Mouse (Mus musculus) stomach, embryonic 14.5 days (tissue): ENCODE data around the gene Cdh13. TPM values are rescaled to one million over a fixed set of nuclear protein-coding genes. Genes with fewer than 3 reads are reported as not detected.

Experiments used
- ATAC-seq: fragments of 200-750 bp; cut with Nextera tagmentation; 2 replicates; pipeline ENCODE4 v1.8.0; 2017; ENCODE audit warnings: low read depth, moderate TSS enrichment; ENCODE audit not compliant: insufficient number of reproducible peaks, insufficient read depth, low FRiP score
- H3K27ac ChIP-seq: fragments of 300-500 bp; sonication (generic); 2 replicates; pipeline ENCODE4 v1.5.1; 2014; ENCODE audit warnings: mild to moderate bottlenecking, low read length, moderate library complexity, mixed read lengths
- H3K27me3 ChIP-seq: fragments of 300-500 bp; sonication (generic); 2 replicates; pipeline ENCODE4 v1.6.1; 2014; ENCODE audit warnings: low read length, control low read depth, mixed read lengths; ENCODE audit not compliant: control insufficient read depth, insufficient read depth
- H3K36me3 ChIP-seq: fragments of 300-500 bp; sonication (generic); 2 replicates; pipeline ENCODE4 v1.6.1; 2014; ENCODE audit warnings: mild to moderate bottlenecking, control low read depth, low read length, moderate library complexity, mixed read lengths; ENCODE audit not compliant: control insufficient read depth, insufficient read depth
- H3K4me1 ChIP-seq: fragments of 300-500 bp; sonication (generic); 2 replicates; pipeline ENCODE4 v1.6.1; 2014; ENCODE audit warnings: low read length, control low read depth, mixed read lengths; ENCODE audit not compliant: control insufficient read depth, insufficient read depth
- H3K4me2 ChIP-seq: fragments of 300-500 bp; sonication (generic); replicated peaks from 2 replicates; pipeline ENCODE4 v1.6.1; 2014; ENCODE audit warnings: low read depth, low read length, control low read depth
- H3K4me3 ChIP-seq: fragments of 300-500 bp; sonication (generic); 2 replicates; pipeline ENCODE4 v1.5.1; 2014; ENCODE audit warnings: low read depth, low read length, control low read depth
- H3K9ac ChIP-seq: fragments of 300-500 bp; sonication (generic); replicated peaks from 2 replicates; pipeline ENCODE4 v1.6.1; 2014; ENCODE audit warnings: low read depth, mild to moderate bottlenecking, control low read depth, low read length, moderate library complexity, mixed read lengths
- H3K9me3 ChIP-seq: fragments of 300-500 bp; sonication (generic); 2 replicates; pipeline ENCODE4 v1.6.1; 2016; ENCODE audit warnings: low read depth, low read length, control low read depth; ENCODE audit not compliant: control insufficient read depth
- WGBS: fragments of 180-500 bp; shearing (Covaris S2); extraction: QIAGEN DNeasy Blood & Tissue Kit; methylation state at CpG from one replicate; pipeline ENCODE4 v1.1.7; 2014; 5-methylcytosine and 5-hydroxymethylcytosine counted together
- polyA plus RNA-seq: library from polyadenylated mRNA; unstranded; fragments of >200 nt; fragmentation: Nextera tagmentation; extraction: Ambion mirVana; gene quantifications from 2 replicates; pipeline ENCODE4 v1.2.1, GENCODE M21; 2014

Gene Cdh13
- polyA plus RNA-seq, 1 experiment from 2014 or later = 17.6 TPM

- no peak overlapping the region for H3K27ac ChIP-seq
- no peaks in the 10 kb centered on the region for H3K4me1 ChIP-seq
- no peak overlapping the region for H3K9ac ChIP-seq
- 90% methylated on average over 11 of the region's 11 CpGs for WGBS
- H3K9me3 ChIP-seq = no peaks in the 10 kb centered on the region
- no peaks in the 10 kb centered on the region for H3K27me3 ChIP-seq
- no peak overlapping the region for H3K4me3 ChIP-seq
- no peaks in the 10 kb centered on the region for H3K36me3 ChIP-seq
- ATAC-seq = no peak
- H3K4me2 ChIP-seq = no peak overlapping the region
Measured at GRCm38 (mm10) chr8:119037571-119037970, 754.0 kb downstream of the Cdh13 start.

- no peak overlapping the region for H3K9ac ChIP-seq
- H3K9me3 ChIP-seq = no peaks in the 10 kb centered on the region
- H3K27me3 ChIP-seq = no peaks in the 10 kb centered on the region
- H3K27ac ChIP-seq = no peak overlapping the region
- H3K36me3 ChIP-seq = no peaks in the 10 kb centered on the region
- H3K4me1 ChIP-seq = no peaks in the 10 kb centered on the region
- WGBS = 84% methylated on average over 2 of the region's 2 CpGs
- no peak overlapping the region for H3K4me3 ChIP-seq
- no peak overlapping the region for H3K4me2 ChIP-seq
- no peak for ATAC-seq
Measured at GRCm38 (mm10) chr8:119039358-119039757, 755.8 kb downstream of the Cdh13 start.

GRCm38 (mm10) chr8:119057876-119058275 lies 774.3 kb downstream of the Cdh13 start:
- Histone ChIP-seq H3K9me3 (no peaks in the 10 kb centered on the region), H3K9ac (no peak overlapping the region), H3K4me2 (no peak overlapping the region), H3K36me3 (no peaks in the 10 kb centered on the region), H3K4me1 (no peaks in the 10 kb centered on the region), H3K4me3 (no peak overlapping the region), H3K27me3 (no peaks in the 10 kb centered on the region), H3K27ac (no peak overlapping the region)
- ATAC-seq = no peak
- WGBS = 70% methylated on average over 5 of the region's 5 CpGs

- ATAC-seq = no peak
- no peaks in the 10 kb centered on the region for H3K36me3 ChIP-seq
- no peaks in the 10 kb centered on the region for H3K27me3 ChIP-seq
- no peak overlapping the region for H3K27ac ChIP-seq
- H3K4me2 ChIP-seq = no peak overlapping the region
- no peak overlapping the region for H3K4me3 ChIP-seq
- H3K4me1 ChIP-seq = no peaks in the 10 kb centered on the region
- H3K9ac ChIP-seq = no peak overlapping the region
- 72% methylated on average over 12 of the region's 12 CpGs for WGBS
- H3K9me3 ChIP-seq = no peaks in the 10 kb centered on the region
Measured at GRCm38 (mm10) chr8:119061671-119062070, 778.1 kb downstream of the Cdh13 start.

GRCm38 (mm10) chr8:119064523-119064922 lies 781.0 kb downstream of the Cdh13 start:
- H3K27ac ChIP-seq = no peak overlapping the region
- no peak for ATAC-seq
- H3K9ac ChIP-seq = no peak overlapping the region
- 17% methylated on average over 11 of the region's 11 CpGs for WGBS
- H3K4me2 ChIP-seq = no peak overlapping the region
- no peaks in the 10 kb centered on the region for H3K4me1 ChIP-seq
- H3K27me3 ChIP-seq = no peaks in the 10 kb centered on the region
- no peaks in the 10 kb centered on the region for H3K9me3 ChIP-seq
- no peaks in the 10 kb centered on the region for H3K36me3 ChIP-seq
- no peak overlapping the region for H3K4me3 ChIP-seq

GRCm38 (mm10) chr8:119072291-119072690 lies 788.8 kb downstream of the Cdh13 start:
- 78% methylated on average over 6 of the region's 6 CpGs for WGBS
- H3K9me3 ChIP-seq = no peaks in the 10 kb centered on the region
- no peak for ATAC-seq
- no peaks in the 10 kb centered on the region for H3K36me3 ChIP-seq
- H3K4me2 ChIP-seq = no peak overlapping the region
- H3K4me1 ChIP-seq = no peaks in the 10 kb centered on the region
- no peak overlapping the region for H3K4me3 ChIP-seq
- no peak overlapping the region for H3K9ac ChIP-seq
- no peaks in the 10 kb centered on the region for H3K27me3 ChIP-seq
- no peak overlapping the region for H3K27ac ChIP-seq

GRCm38 (mm10) chr8:119085022-119085421 lies 801.5 kb downstream of the Cdh13 start:
- Histone ChIP-seq H3K36me3 (no peaks in the 10 kb centered on the region), H3K9me3 (no peaks in the 10 kb centered on the region), H3K4me3 (no peak overlapping the region), H3K27ac (no peak overlapping the region), H3K4me1 (no peaks in the 10 kb centered on the region), H3K4me2 (no peak overlapping the region), H3K27me3 (no peaks in the 10 kb centered on the region), H3K9ac (no peak overlapping the region)
- ATAC-seq = no peak
- WGBS = 90% methylated on average over 8 of the region's 8 CpGs

- Histone ChIP-seq H3K9ac (no peak overlapping the region), H3K4me1 (0 out of 2 replicates have a peak, but pooled peaks cover 5% of the 10 kb centered on the region), H3K27me3 (no peaks in the 10 kb centered on the region), H3K9me3 (no peaks in the 10 kb centered on the region), H3K27ac (peak overlapping the region; percentile 52), H3K36me3 (no peaks in the 10 kb centered on the region), H3K4me3 (no peak overlapping the region), H3K4me2 (no peak overlapping the region)
- no peak for ATAC-seq
- WGBS = 16% methylated on average over 6 of the region's 6 CpGs
Measured at GRCm38 (mm10) chr8:119098261-119098660, 814.7 kb downstream of the Cdh13 start.

- no peak overlapping the region for H3K27ac ChIP-seq
- H3K4me1 ChIP-seq = 0 out of 2 replicates have a peak, but pooled peaks cover 4% of the 10 kb centered on the region
- no peak overlapping the region for H3K9ac ChIP-seq
- 71% methylated on average over 6 of the region's 6 CpGs for WGBS
- no peak overlapping the region for H3K4me2 ChIP-seq
- H3K36me3 ChIP-seq = no peaks in the 10 kb centered on the region
- no peaks in the 10 kb centered on the region for H3K27me3 ChIP-seq
- ATAC-seq = no peak
- no peak overlapping the region for H3K4me3 ChIP-seq
- no peaks in the 10 kb centered on the region for H3K9me3 ChIP-seq
Measured at GRCm38 (mm10) chr8:119102871-119103270, 819.3 kb downstream of the Cdh13 start.
